Mouse (Mus musculus): ENCODE data around the gene Zfp799.

- no peak for TF ChIP-seq CTCF (IDR thresholded peaks at IDR 0.05; ENCODE audit: borderline replicate concordance, insufficient read depth, low read length)
- no peak for TF ChIP-seq POLR2A (IDR thresholded peaks at IDR 0.05; ENCODE audit: low read depth, low read length)
Measured at GRCm38 (mm10) chr17:32872696-32873095, 42.6 kb upstream of the Zfp799 start.
